Mouse (Mus musculus): ENCODE measurements at regions not wholly inside any gene's neighbourhood (a gene's known extent, or its start where the extent isn't known, plus 50 kb on each side); places are given as distances from the start of the nearest gene placed in this dataset.

GRCm38 (mm10) chr6:117251383-117251925, 83.1 kb downstream of the Cxcl12 start:
- TF ChIP-seq CTCF (IDR thresholded peaks at IDR 0.05), result no peak
- no peak for TF ChIP-seq EP300 (IDR thresholded peaks at IDR 0.05)

Measured in lung, postnatal 0 days (tissue).